Mouse (Mus musculus) liver, embryonic 12.5 days (tissue): Measurements from ENCODE around the gene Numb. TPM values are rescaled to one million over a fixed set of nuclear protein-coding genes. Genes with fewer than 3 reads are reported as not detected.

Source experiments
- ATAC-seq: fragments of 200-750 bp; cut with Nextera tagmentation; 2 replicates; pipeline ENCODE4 v1.8.0; 2017; ENCODE audit warnings: moderate number of reproducible peaks, mild to moderate bottlenecking, moderate library complexity
- H3K27ac ChIP-seq: fragments of 300-500 bp; sonication (generic); 2 replicates; pipeline ENCODE4 v1.5.1; 2016; ENCODE audit warnings: mild to moderate bottlenecking
- H3K27me3 ChIP-seq: fragments of 300-500 bp; sonication (generic); replicated peaks from 2 replicates; pipeline ENCODE4 v1.6.1; 2016; ENCODE audit warnings: mild to moderate bottlenecking, moderate library complexity
- H3K36me3 ChIP-seq: fragments of 300-500 bp; sonication (generic); 2 replicates; pipeline ENCODE4 v1.6.1; 2016; ENCODE audit warnings: mild to moderate bottlenecking, moderate library complexity
- H3K4me1 ChIP-seq: fragments of 300-500 bp; sonication (generic); 2 replicates; pipeline ENCODE4 v1.6.1; 2016
- H3K4me2 ChIP-seq: fragments of 300-500 bp; sonication (generic); 2 replicates; pipeline ENCODE4 v1.6.1; 2016; ENCODE audit warnings: mild to moderate bottlenecking, moderate library complexity
- H3K4me3 ChIP-seq: fragments of 300-500 bp; sonication (generic); 2 replicates; pipeline ENCODE4 v1.5.1; 2016; ENCODE audit warnings: mild to moderate bottlenecking, moderate library complexity
- H3K9ac ChIP-seq: fragments of 300-500 bp; sonication (generic); 2 replicates; pipeline ENCODE4 v1.6.1; 2016; ENCODE audit warnings: mild to moderate bottlenecking, moderate library complexity
- H3K9me3 ChIP-seq: fragments of 300-500 bp; sonication (generic); replicated peaks from 2 replicates; pipeline ENCODE4 v1.6.1; 2016; ENCODE audit warnings: mild to moderate bottlenecking, moderate library complexity
- WGBS: fragments of 180-500 bp; shearing (Covaris S2); methylation state at CpG from one replicate; pipeline ENCODE4 v1.1.7; 2016; ENCODE audit not compliant: insufficient replicate concordance; 5-methylcytosine and 5-hydroxymethylcytosine counted together
- polyA plus RNA-seq: library from polyadenylated mRNA; unstranded; fragments of >200 nt; fragmentation: Nextera tagmentation; extraction: Ambion mirVana; gene quantifications from 2 replicates; pipeline ENCODE4 v1.2.1, GENCODE M21; 2016

Numb gene
- polyA plus RNA-seq, 1 experiment from 2014 or later: 17.7 TPM

DNA sequence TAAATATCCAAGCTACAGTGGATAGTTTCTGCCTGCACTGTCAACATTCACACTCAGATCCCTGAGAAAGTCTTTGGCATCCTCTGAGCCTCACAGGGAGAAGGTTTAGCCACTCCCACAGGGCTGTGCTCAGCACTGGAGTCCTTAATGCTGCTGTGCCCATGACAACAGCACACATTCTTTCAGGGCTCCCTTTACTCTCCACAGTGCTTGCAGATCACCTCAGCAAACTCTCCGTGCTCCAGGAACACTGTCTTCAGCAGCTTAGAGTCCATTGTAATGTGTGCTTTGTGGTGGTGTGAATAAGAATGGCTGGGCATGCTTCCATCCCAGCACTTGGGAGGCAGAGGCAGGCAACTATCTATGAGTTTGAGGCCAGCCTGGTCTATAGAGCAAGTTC is 172.5 kb downstream of the Numb start:
- 58% methylated on average over 1 of the region's 1 CpGs for WGBS
- no peak overlapping the region for H3K9ac ChIP-seq
- peaks cover 6% of the 10 kb centered on the region; the same call in 1 of the 2 replicates for H3K27me3 ChIP-seq
- no peak overlapping the region for H3K4me2 ChIP-seq
- H3K4me3 ChIP-seq: no peak overlapping the region
- no peak overlapping the region for H3K27ac ChIP-seq
- H3K4me1 ChIP-seq: no peaks in the 10 kb centered on the region; the same call in 1 of the 2 replicates
- H3K36me3 ChIP-seq: no peaks in the 10 kb centered on the region
- H3K9me3 ChIP-seq: no peaks in the 10 kb centered on the region
- no peak for ATAC-seq

Other genes starting within 250 kb of the Numb start
- gene Psen1, start 233.8 kb downstream of the Numb start, polyA plus RNA-seq: 32.2 and 33.0 TPM in 2 replicates
- gene Papln, start 158.3 kb downstream of the Numb start, polyA plus RNA-seq: 0.61 and 0.70 TPM in 2 replicates
- gene Riox1, start 28.7 kb upstream of the Numb start, polyA plus RNA-seq: 22.3 and 22.8 TPM in 2 replicates
- not detected in 2 replicates for gene Heatr4, start 62.9 kb upstream of the Numb start, polyA plus RNA-seq
- gene Acot2, start 65.9 kb upstream of the Numb start, polyA plus RNA-seq: 15.1 and 15.2 TPM in 2 replicates
- 26.6 and 31.3 TPM in 2 replicates for gene Acot1, start 87.6 kb upstream of the Numb start, polyA plus RNA-seq
- 6.4 and 6.6 TPM in 2 replicates for gene Acot4, start 116.4 kb upstream of the Numb start, polyA plus RNA-seq
- not detected in 2 replicates for gene Gm49366, start 117.0 kb upstream of the Numb start, polyA plus RNA-seq
- 2.9 and 3.6 TPM in 2 replicates for gene Acot3, start 130.2 kb upstream of the Numb start, polyA plus RNA-seq
- gene Acot5, start 147.4 kb upstream of the Numb start, polyA plus RNA-seq: not detected in 2 replicates
- 0.48 and 0.54 TPM in 2 replicates for gene Acot6, start 178.7 kb upstream of the Numb start, polyA plus RNA-seq
- 0.73 and 1.1 TPM in 2 replicates for gene Dnal1, start 192.4 kb upstream of the Numb start, polyA plus RNA-seq
- gene Pnma1, start 226.6 kb upstream of the Numb start, polyA plus RNA-seq: 0.08 and 0.20 TPM in 2 replicates